Mouse (Mus musculus) bone marrow, adult 2 months (tissue): ENCODE data around the gene S100g.

Source experiments
- CTCF ChIP-seq: fragments of 200-500 bp; IDR thresholded peaks from 2 replicates; pipeline ENCODE4 v1.5.1; 2011; ENCODE audit warnings: low read length, control low read depth; ENCODE audit not compliant: control insufficient read depth, insufficient read depth
- POLR2A ChIP-seq: fragments of 200-500 bp; IDR thresholded peaks from 2 replicates; pipeline ENCODE4 v1.6.1; 2011; ENCODE audit warnings: low read depth, mild to moderate bottlenecking, control low read depth, low read length, borderline replicate concordance; ENCODE audit not compliant: control insufficient read depth

- TF ChIP-seq CTCF (no peak), POLR2A (no peak)
Observed at GRCm38 (mm10) chrX:162957921-162958320, 6.5 kb downstream of the S100g start.
